Mouse (Mus musculus) small intestine, adult 2 months (tissue): ENCODE data around the gene Cmya5. TPM values are rescaled to one million over a fixed set of nuclear protein-coding genes. Genes with fewer than 3 reads are reported as not detected.

Experiments
- H3K27ac ChIP-seq: fragments of 200-500 bp; 2 replicates; pipeline ENCODE4 v1.5.1; 2012; ENCODE audit warnings: low read depth, low read length, control low read depth, inconsistent platforms; ENCODE audit not compliant: insufficient read depth
- H3K27me3 ChIP-seq: fragments of 200-500 bp; 2 replicates; pipeline ENCODE4 v1.6.1; 2012; ENCODE audit warnings: mild to moderate bottlenecking, moderate library complexity, low read length, inconsistent platforms; ENCODE audit not compliant: control insufficient read depth, insufficient read depth
- H3K36me3 ChIP-seq: fragments of 200-500 bp; 2 replicates; pipeline ENCODE4 v1.6.1; 2012; ENCODE audit warnings: mild to moderate bottlenecking, low read length, control low read depth, inconsistent platforms; ENCODE audit not compliant: control insufficient read depth, insufficient read depth
- H3K4me1 ChIP-seq: fragments of 200-500 bp; 2 replicates; pipeline ENCODE4 v1.6.1; 2012; ENCODE audit warnings: low read length, inconsistent platforms, mixed read lengths; ENCODE audit not compliant: control insufficient read depth, insufficient read depth, insufficient read length
- H3K4me3 ChIP-seq: fragments of 200-500 bp; 2 replicates; pipeline ENCODE4 v1.5.1; 2012; ENCODE audit warnings: low read depth, mild to moderate bottlenecking, control low read depth, inconsistent platforms, low read length, moderate library complexity
- CTCF ChIP-seq: fragments of 200-500 bp; IDR thresholded peaks from 2 replicates; pipeline ENCODE4 v1.5.1; 2012; ENCODE audit warnings: low read depth, mild to moderate bottlenecking, control low read depth, inconsistent platforms, low read length, moderate library complexity, mixed read lengths; ENCODE audit not compliant: insufficient replicate concordance, insufficient read length; ENCODE audit errors: extremely low read depth
- POLR2A ChIP-seq: fragments of 200-500 bp; IDR thresholded peaks from 2 replicates; pipeline ENCODE4 v1.6.1; 2012; ENCODE audit warnings: low read depth, mild to moderate bottlenecking, control low read depth, inconsistent platforms, low read length, moderate library complexity
- WGBS: fragments of 180-500 bp; shearing (Covaris S2); methylation state at CpG from one replicate; pipeline ENCODE4 v1.1.7; 2018; 5-methylcytosine and 5-hydroxymethylcytosine counted together
- polyA plus RNA-seq: library from polyadenylated mRNA; depleted of rRNA; stranded (reverse); fragments of >200 nt; gene quantifications from 2 replicates; pipeline ENCODE4 v1.2.3, GENCODE M21; 2012

Gene Cmya5
- polyA plus RNA-seq, 1 experiment: 0.04 TPM

DNA sequence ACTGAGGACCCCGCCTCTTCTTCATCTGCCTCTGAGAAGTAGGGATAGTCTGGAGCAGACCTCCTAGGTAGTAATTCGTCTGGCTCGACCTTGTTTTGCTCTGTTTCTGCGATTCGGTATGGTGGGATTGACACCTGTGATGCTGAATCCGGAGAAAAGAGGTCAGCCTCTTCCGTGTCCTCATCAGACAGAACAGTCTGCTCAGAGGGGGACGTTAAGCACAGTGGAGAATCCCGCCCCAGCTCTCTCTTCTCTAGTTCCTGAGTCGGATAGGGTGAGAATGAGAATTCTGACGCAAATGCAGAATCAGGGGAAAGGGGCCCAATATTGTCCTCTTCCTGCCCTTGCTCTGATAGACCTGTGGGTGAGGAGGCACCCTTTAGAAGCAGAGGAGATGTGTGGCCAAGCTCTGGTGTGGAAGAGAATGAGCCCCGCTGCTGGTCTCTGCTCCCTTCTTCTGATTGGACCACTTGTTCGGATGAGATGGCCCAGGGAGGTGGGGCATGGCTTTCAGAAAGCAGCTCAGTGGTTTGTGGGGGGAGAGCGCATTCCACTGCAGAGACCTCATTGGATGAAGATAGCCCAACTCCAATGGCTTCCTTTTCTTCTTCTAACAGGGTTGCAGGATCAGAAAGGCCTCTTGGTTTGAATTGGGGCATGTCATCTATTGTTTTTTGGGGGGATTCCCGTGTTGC, 49.3 kb downstream of the Cmya5 start:
- no peak for TF ChIP-seq CTCF
- TF ChIP-seq POLR2A: no peak
- H3K36me3 ChIP-seq: no peaks in the 10 kb centered on the region
- peak overlapping the region; percentile 20; the same call in 1 of the 2 replicates for H3K27ac ChIP-seq
- WGBS: 90% methylated on average over 15 of the region's 15 CpGs
- H3K4me1 ChIP-seq: peaks cover 3% of the 10 kb centered on the region; the same call in 1 of the 2 replicates
- H3K4me3 ChIP-seq: no peak overlapping the region
- H3K27me3 ChIP-seq: no peaks in the 10 kb centered on the region

DNA sequence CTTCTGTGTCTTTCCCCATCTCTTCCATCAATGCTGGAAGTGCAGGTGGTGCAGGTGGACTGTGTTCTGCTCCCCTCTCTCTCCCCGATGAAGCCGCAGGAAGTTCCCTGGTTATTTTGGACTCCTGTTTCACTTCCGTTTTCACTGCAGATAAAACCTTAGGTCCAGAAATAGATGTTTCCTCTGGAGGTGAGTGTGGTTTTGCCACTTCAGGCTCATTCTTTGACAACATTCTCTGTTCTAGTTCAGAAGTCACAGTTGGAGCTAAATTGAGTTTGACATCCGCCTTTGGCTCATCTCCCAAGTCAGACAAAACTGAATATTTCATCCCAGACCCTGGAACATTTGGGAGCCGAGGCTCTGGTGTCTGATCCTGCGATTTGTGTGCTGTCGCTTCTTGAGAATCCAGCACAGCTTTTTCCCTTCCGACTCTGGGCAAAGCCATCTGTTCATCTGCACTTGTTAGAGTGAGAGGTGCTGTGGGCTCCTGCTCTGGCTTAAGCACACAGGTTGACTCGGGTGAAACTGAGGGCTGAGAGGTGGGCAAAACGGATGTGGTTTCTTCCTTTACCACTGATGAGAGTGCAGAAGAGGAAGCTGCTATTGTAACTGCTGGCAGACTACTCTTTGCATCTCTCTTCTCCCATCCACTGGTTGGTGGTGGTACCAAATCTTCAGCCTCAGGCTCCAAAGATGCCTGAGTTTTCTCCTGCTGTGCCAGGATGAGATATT, 50.2 kb downstream of the Cmya5 start:
- Histone ChIP-seq H3K4me3 (no peak overlapping the region), H3K27me3 (no peaks in the 10 kb centered on the region), H3K4me1 (peaks cover 3% of the 10 kb centered on the region; the same call in 1 of the 2 replicates), H3K36me3 (no peaks in the 10 kb centered on the region), H3K27ac (peak overlapping the region; percentile 33)
- TF ChIP-seq POLR2A (no peak), CTCF (no peak)
- WGBS: 70% methylated on average over 10 of the region's 10 CpGs

DNA sequence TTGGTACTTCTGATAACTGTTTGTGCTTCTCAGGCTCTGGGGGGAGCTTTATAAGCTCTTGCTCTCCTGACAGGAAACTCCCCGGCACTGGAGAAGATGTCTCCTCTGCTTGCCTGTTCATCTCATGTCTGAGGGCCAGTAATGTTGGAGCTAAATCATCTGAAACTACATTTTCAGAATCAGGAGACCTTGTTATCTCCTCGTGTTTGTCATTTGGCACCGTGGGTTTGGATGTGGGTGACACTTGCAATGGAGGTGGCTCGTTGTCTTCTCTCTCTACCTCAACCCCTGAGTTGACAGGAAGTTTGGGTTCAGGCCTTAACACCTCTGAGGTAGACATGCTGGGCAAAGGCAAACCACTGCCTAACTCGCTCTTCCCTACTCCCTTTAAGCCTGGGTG, 50.8 kb downstream of the Cmya5 start:
- Histone ChIP-seq H3K36me3 (no peaks in the 10 kb centered on the region), H3K4me3 (no peak overlapping the region), H3K27me3 (no peaks in the 10 kb centered on the region), H3K27ac (peak overlapping the region; percentile 33; the same call in 1 of the 2 replicates), H3K4me1 (peaks cover 3% of the 10 kb centered on the region; the same call in 1 of the 2 replicates)
- WGBS: 74% methylated on average over 5 of the region's 5 CpGs
- no peak for TF ChIP-seq CTCF
- no peak for TF ChIP-seq POLR2A

DNA sequence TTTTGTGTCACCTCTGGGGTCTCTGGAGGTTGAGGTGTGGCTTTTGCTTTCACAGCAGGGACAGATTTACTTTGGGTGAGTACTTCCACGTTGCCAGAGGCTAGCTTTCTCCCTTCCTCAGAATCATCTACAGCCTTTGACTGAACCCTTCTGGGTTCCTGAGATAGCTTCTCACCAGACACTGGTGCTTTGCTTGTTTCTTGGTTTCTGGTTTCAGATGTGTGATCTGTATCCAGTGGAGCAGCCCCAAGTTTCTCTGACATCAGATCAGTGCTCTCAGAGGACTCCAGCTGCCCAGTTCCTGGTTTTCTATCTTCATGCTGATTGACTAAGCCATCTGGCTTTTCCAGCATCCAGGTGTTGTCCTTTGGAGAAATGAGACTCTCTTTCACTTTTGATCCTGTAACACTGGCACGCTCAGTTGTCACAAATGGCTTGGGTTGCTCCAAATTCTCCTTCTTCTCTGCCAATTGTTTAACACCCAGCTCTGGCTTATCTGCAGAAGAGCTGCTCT, 51.6 kb downstream of the Cmya5 start:
- WGBS: 48% methylated on average over 2 of the region's 2 CpGs
- TF ChIP-seq CTCF (no peak), POLR2A (no peak)

DNA sequence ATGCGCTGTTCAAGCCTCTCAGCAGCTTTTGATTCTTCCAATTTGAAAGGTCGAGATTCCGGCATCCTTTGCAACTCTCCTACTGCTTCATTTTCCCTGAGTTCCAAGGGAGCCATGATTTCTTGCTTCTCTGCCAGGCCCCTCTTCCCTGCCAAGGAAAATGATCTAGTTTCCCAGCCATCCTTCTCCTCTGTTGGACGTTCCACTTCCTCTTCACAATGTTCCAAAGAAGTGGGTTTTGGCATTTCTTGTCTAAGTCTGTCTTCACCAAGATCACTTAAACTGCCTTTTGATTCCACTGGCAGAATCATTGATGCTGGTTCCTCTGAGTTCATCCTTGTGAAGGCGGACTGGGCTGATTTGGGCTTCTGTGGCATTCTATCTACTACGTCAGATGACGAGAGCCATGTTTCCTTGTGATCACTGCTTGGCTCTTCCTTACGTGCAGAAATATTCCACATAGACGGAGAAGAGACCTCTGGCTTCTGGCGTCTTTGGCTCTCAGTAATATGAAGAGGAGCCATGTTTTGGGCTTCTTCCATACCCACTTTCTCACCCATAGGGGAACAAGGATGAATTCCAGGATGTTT, 52.6 kb downstream of the Cmya5 start:
- no peak overlapping the region for H3K27ac ChIP-seq
- no peaks in the 10 kb centered on the region for H3K36me3 ChIP-seq
- WGBS: 89% methylated on average over 10 of the region's 10 CpGs
- no peak overlapping the region for H3K4me3 ChIP-seq
- H3K4me1 ChIP-seq: peaks cover 3% of the 10 kb centered on the region; the same call in 1 of the 2 replicates
- TF ChIP-seq CTCF (no peak), POLR2A (no peak)
- no peaks in the 10 kb centered on the region for H3K27me3 ChIP-seq

More for the DNA sequence above, 51.6 kb downstream of the Cmya5 start:
- no peaks in the 10 kb centered on the region for H3K36me3 ChIP-seq
- H3K4me1 ChIP-seq: peaks cover 3% of the 10 kb centered on the region; the same call in 1 of the 2 replicates
- H3K4me3 ChIP-seq: no peak overlapping the region
- no peak overlapping the region for H3K27ac ChIP-seq
- H3K27me3 ChIP-seq: no peaks in the 10 kb centered on the region

DNA sequence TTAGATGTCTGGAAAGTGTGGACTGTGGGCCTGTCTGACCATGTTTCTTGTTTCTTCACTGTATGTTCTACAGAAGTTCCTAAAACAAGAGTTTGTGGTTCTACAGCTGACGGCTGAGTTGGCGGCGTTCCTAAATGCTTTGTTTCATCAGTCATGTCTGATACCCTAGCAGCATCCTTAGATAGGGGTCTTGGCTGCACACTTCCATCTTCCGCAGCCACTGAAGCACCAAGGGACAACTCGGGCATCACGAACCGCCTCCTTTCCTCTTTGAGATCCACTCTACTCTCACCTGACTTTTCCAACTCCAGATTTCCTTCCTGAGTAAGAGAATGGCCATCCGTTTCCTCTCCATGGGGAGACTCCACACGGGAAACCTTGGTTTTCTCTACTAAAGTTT, 53.3 kb downstream of the Cmya5 start:
- Histone ChIP-seq H3K27ac (no peak overlapping the region), H3K36me3 (no peaks in the 10 kb centered on the region), H3K27me3 (no peaks in the 10 kb centered on the region), H3K4me1 (peaks cover 3% of the 10 kb centered on the region; the same call in 1 of the 2 replicates), H3K4me3 (no peak overlapping the region)
- 87% methylated on average over 9 of the region's 9 CpGs for WGBS
- TF ChIP-seq POLR2A (no peak), CTCF (no peak)

DNA sequence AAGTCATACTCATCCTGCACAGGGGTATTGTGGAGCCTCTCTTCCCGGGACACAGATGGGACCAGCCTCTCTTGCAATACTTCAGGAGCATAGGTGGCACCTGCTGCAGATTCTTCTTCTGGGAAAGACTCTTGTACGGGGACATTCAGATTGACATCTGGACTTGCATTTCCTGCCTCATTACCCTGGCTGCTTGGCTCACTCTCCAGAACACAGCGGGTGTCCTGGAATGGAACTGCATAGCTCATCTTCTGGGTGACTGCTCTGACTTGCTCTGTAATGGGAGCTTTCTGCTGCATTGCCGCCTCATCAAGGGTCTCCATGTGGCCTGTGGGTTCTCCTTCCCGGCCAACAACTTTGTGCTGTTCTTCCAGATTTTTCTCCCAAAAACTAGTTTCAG, 55.0 kb downstream of the Cmya5 start:
- Histone ChIP-seq H3K4me1 (peaks cover 3% of the 10 kb centered on the region; the same call in 1 of the 2 replicates), H3K36me3 (no peaks in the 10 kb centered on the region), H3K27ac (no peak overlapping the region), H3K27me3 (no peaks in the 10 kb centered on the region), H3K4me3 (no peak overlapping the region)
- 80% methylated on average over 5 of the region's 5 CpGs for WGBS
- TF ChIP-seq POLR2A (no peak), CTCF (no peak)
